Mouse (Mus musculus) small intestine, adult 2 months (tissue): ENCODE measurements at regions not wholly inside any gene's neighbourhood (a gene's known extent, or its start where the extent isn't known, plus 50 kb on each side); places are given as distances from the start of the nearest gene placed in this dataset.

Experiments
- CTCF ChIP-seq: fragments of 200-500 bp; IDR thresholded peaks from 2 replicates; pipeline ENCODE4 v1.5.1; 2012; ENCODE audit warnings: low read depth, mild to moderate bottlenecking, control low read depth, inconsistent platforms, low read length, moderate library complexity, mixed read lengths; ENCODE audit not compliant: insufficient replicate concordance, insufficient read length; ENCODE audit errors: extremely low read depth
- POLR2A ChIP-seq: fragments of 200-500 bp; IDR thresholded peaks from 2 replicates; pipeline ENCODE4 v1.6.1; 2012; ENCODE audit warnings: low read depth, mild to moderate bottlenecking, control low read depth, inconsistent platforms, low read length, moderate library complexity

DNA sequence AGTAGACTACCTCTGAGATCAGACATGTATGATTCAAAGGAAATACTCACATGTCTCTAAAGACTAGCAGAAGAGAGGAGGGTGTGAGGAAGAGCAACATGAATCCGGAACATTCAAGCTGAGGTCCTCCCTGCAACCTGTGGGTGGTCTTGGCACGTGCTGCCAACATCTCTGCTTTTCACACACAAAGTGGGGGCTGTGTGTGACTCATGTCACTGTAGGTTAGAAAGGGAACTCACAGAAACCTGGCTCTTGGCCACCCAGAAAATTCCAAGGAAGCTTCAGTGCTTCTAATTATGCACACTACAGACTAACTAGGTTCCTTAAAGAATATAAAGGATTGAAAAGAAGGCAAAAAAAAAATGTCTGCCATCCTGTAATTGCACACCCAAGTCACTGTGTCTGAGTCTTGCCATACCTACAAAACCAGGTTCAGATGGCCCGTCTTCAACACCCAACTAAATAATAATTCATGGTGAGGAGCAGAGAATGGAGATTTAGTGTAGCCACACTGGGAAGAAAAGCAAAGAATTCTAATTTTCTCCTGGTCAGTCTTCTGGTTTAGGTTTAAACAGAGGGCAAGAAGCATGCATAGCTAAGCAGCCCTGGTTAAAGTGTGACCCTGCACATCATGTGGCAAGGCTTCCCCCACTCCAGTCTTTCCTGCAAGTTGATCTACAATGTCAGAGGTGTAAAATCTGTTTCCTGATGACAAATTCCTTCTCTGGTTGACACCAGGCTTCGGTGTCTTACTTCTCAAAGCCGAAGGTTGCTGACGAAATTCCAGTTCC lies 673.8 kb upstream of the Arpp21 start:
- TF ChIP-seq CTCF (no peak), POLR2A (no peak)
